Mouse (Mus musculus) liver, embryonic 13.5 days (tissue): ENCODE data around the gene Arhgap32. TPM values are rescaled to one million over a fixed set of nuclear protein-coding genes. Genes with fewer than 3 reads are reported as not detected.

Experiments
- ATAC-seq: fragments of 200-750 bp; cut with Nextera tagmentation; 2 replicates; pipeline ENCODE4 v1.8.0; 2017; ENCODE audit warnings: low read depth, mild to moderate bottlenecking, moderate number of reproducible peaks, moderate library complexity
- DNase-seq: peaks from one replicate; pipeline ENCODE4 v3.0.0; 2022
- H3K27ac ChIP-seq: fragments of 300-500 bp; sonication (generic); 2 replicates; pipeline ENCODE4 v1.5.1; 2015; ENCODE audit warnings: moderate library complexity, mild to moderate bottlenecking, inconsistent platforms
- H3K27me3 ChIP-seq: fragments of 300-500 bp; sonication (generic); 2 replicates; pipeline ENCODE4 v1.6.1; 2015; ENCODE audit warnings: mild to moderate bottlenecking, inconsistent platforms
- H3K36me3 ChIP-seq: fragments of 300-500 bp; sonication (generic); 2 replicates; pipeline ENCODE4 v1.6.1; 2015; ENCODE audit warnings: mild to moderate bottlenecking, inconsistent platforms
- H3K4me1 ChIP-seq: fragments of 300-500 bp; sonication (generic); replicated peaks from 2 replicates; pipeline ENCODE4 v1.6.1; 2015; ENCODE audit warnings: inconsistent platforms
- H3K4me2 ChIP-seq: fragments of 300-500 bp; sonication (generic); 2 replicates; pipeline ENCODE4 v1.6.1; 2015; ENCODE audit warnings: inconsistent platforms, mild to moderate bottlenecking, moderate library complexity
- H3K4me3 ChIP-seq: fragments of 300-500 bp; sonication (generic); replicated peaks from 2 replicates; pipeline ENCODE4 v1.5.1; 2015; ENCODE audit warnings: mild to moderate bottlenecking, inconsistent platforms
- H3K9ac ChIP-seq: fragments of 300-500 bp; sonication (generic); 2 replicates; pipeline ENCODE4 v1.6.1; 2015; ENCODE audit warnings: mild to moderate bottlenecking, inconsistent platforms
- H3K9me3 ChIP-seq: fragments of 300-500 bp; sonication (generic); replicated peaks from 2 replicates; pipeline ENCODE4 v1.6.1; 2016; ENCODE audit warnings: inconsistent platforms
- WGBS: fragments of 180-500 bp; shearing (Covaris S2); methylation state at CpG from one replicate; pipeline ENCODE4 v1.1.7; 2015; ENCODE audit not compliant: insufficient replicate concordance; 5-methylcytosine and 5-hydroxymethylcytosine counted together
- polyA plus RNA-seq: library from polyadenylated mRNA; unstranded; fragments of >200 nt; fragmentation: Nextera tagmentation; extraction: Ambion mirVana; gene quantifications from 2 replicates; pipeline ENCODE4 v1.2.1, GENCODE M21; 2015

The Arhgap32 gene
- polyA plus RNA-seq, 1 experiment from 2014 or later, result 0.28 TPM

DNA sequence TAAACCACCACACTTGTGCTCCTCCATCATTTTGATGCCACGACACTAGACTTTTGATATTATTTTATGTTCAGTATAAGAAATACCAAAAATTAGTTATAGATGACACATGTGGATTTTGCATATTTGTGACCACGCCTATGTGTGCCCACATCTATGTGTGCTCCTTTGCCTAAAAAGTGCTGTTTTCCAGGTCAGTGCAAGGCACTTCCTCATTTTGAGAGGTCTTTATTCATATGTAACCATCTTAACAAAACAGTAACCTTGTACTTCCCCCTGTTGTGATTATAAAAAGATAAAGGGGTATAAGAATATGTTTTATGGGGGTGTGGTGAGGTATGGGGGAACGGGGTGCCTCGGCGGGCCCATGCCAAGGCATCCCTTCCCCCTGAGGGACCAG lies 22.7 kb downstream of the Arhgap32 start:
- no peaks in the 10 kb centered on the region for H3K27me3 ChIP-seq
- no peak overlapping the region for H3K27ac ChIP-seq
- H3K36me3 ChIP-seq, result no peaks in the 10 kb centered on the region
- no peak overlapping the region for H3K4me3 ChIP-seq
- H3K9me3 ChIP-seq, result no peaks in the 10 kb centered on the region
- no peak overlapping the region for H3K4me2 ChIP-seq
- H3K9ac ChIP-seq, result no peak overlapping the region
- no peak for ATAC-seq
- peaks cover 4% of the 10 kb centered on the region; the same call in 1 of the 2 replicates for H3K4me1 ChIP-seq
- WGBS, result 64% methylated on average over 5 of the region's 5 CpGs
- DNase-seq, result no peak

GRCm38 (mm10) chr9:32139641-32140040 lies 23.7 kb downstream of the Arhgap32 start:
- Histone ChIP-seq H3K4me1 (peaks cover 4% of the 10 kb centered on the region; the same call in 1 of the 2 replicates), H3K27ac (no peak overlapping the region), H3K27me3 (no peaks in the 10 kb centered on the region), H3K9me3 (no peaks in the 10 kb centered on the region), H3K4me2 (no peak overlapping the region), H3K36me3 (no peaks in the 10 kb centered on the region), H3K9ac (no peak overlapping the region), H3K4me3 (no peak overlapping the region)
- DNase-seq, result no peak
- no peak for ATAC-seq
- WGBS, result 68% methylated on average over 5 of the region's 5 CpGs

- H3K36me3 ChIP-seq, result no peaks in the 10 kb centered on the region
- no peak overlapping the region for H3K4me3 ChIP-seq
- no peak overlapping the region for H3K9ac ChIP-seq
- no peaks in the 10 kb centered on the region for H3K27me3 ChIP-seq
- H3K9me3 ChIP-seq, result no peaks in the 10 kb centered on the region
- no peak for DNase-seq
- 39% methylated on average over 3 of the region's 3 CpGs for WGBS
- no peak overlapping the region for H3K4me2 ChIP-seq
- no peak overlapping the region for H3K27ac ChIP-seq
- no peak for ATAC-seq
- H3K4me1 ChIP-seq, result peaks cover 4% of the 10 kb centered on the region; the same call in 1 of the 2 replicates
Observed at GRCm38 (mm10) chr9:32142834-32143233, 26.9 kb downstream of the Arhgap32 start.

- ATAC-seq, result no peak
- WGBS, result 90% methylated on average over 3 of the region's 3 CpGs
- Histone ChIP-seq H3K9ac (no peak overlapping the region), H3K4me3 (no peak overlapping the region), H3K36me3 (no peaks in the 10 kb centered on the region), H3K4me2 (no peak overlapping the region), H3K27me3 (no peaks in the 10 kb centered on the region), H3K4me1 (peaks cover 4% of the 10 kb centered on the region; the same call in 1 of the 2 replicates), H3K27ac (no peak overlapping the region), H3K9me3 (no peaks in the 10 kb centered on the region)
- DNase-seq, result no peak
Observed at GRCm38 (mm10) chr9:32143451-32143850, 27.5 kb downstream of the Arhgap32 start.

GRCm38 (mm10) chr9:32146257-32146996 lies 30.5 kb downstream of the Arhgap32 start:
- Histone ChIP-seq H3K9ac (no peak overlapping the region), H3K4me1 (peaks cover 12% of the 10 kb centered on the region; the same call in 1 of the 2 replicates), H3K4me3 (no peak overlapping the region), H3K27ac (no peak overlapping the region), H3K4me2 (no peak overlapping the region), H3K9me3 (no peaks in the 10 kb centered on the region), H3K27me3 (no peaks in the 10 kb centered on the region), H3K36me3 (no peaks in the 10 kb centered on the region)
- no peak for DNase-seq
- no peak for ATAC-seq
- WGBS, result 65% methylated on average over 12 of the region's 12 CpGs

DNA sequence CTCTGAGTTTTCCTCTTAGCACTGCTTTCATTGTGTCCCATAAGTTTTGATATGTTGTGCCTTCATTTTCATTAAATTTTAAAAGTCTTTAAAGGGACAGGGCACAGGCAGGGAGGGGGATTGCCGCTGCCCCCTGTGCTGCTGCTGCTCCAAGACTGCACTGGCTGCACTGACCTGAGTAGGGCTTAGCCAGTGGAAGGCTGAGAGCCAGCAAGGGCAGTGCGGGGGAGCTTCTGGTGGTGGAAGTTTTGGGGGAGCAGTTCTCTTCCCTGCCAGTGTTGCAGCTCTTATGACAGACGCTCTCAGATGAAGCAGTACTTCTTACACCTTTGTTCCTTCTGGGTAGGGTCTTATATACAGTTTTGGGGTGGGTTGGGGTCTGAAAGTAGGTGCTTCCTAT lies 33.3 kb downstream of the Arhgap32 start:
- 75% methylated on average over 3 of the region's 3 CpGs for WGBS
- no peak overlapping the region for H3K9ac ChIP-seq
- DNase-seq, result no peak
- H3K9me3 ChIP-seq, result no peaks in the 10 kb centered on the region
- H3K4me3 ChIP-seq, result no peak overlapping the region
- no peak overlapping the region for H3K4me2 ChIP-seq
- H3K27ac ChIP-seq, result no peak overlapping the region
- H3K27me3 ChIP-seq, result no peaks in the 10 kb centered on the region
- no peak for ATAC-seq
- no peaks in the 10 kb centered on the region for H3K36me3 ChIP-seq
- H3K4me1 ChIP-seq, result peaks cover 8% of the 10 kb centered on the region; the same call in 1 of the 2 replicates

DNA sequence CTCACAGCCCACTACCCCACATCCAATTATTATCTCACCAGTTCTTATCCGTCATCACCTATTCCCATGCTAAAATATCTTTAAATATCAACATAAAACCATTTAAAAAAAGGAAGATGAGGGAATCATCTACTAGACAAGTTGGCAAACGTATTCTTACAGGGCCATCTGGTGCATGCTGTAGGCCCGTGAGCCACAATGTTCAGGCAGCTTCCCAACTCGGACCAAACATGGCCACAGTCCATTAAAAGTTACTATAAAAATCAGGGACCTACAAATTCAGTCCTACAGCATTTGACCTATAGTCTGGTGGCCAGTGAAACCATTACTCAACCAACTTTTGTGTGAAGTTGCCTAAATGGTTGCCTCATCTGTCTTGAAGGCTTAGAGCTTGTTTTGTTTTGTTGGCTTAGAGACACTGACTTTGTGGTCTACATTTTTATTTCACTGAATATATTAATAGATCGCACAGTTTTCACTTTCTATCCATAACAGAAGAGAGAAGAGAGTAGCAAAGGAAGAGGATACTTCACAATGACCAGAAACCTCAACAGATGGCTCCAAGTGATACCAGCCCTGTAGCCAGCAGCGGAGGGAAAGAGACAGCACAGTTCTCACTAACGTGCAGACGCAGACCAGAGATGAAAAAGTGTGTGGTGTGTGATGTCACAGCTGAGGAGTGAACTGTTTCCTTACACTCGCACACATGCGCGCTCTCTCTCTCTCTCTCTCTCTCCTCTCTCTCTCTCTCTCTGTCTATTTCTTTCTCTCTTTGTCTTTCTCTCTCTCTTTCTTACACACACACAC lies 34.1 kb downstream of the Arhgap32 start:
- no peaks in the 10 kb centered on the region for H3K27me3 ChIP-seq
- DNase-seq (no peak), ATAC-seq (peak; percentile 75; the same call in 1 of the 2 replicates)
- no peaks in the 10 kb centered on the region for H3K36me3 ChIP-seq
- peaks cover 12% of the 10 kb centered on the region for H3K4me1 ChIP-seq
- H3K27ac ChIP-seq, result no peak overlapping the region
- no peak overlapping the region for H3K9ac ChIP-seq
- WGBS, result 27% methylated on average over 11 of the region's 11 CpGs
- H3K4me3 ChIP-seq, result no peak overlapping the region
- H3K9me3 ChIP-seq, result no peaks in the 10 kb centered on the region
- no peak overlapping the region for H3K4me2 ChIP-seq

DNA sequence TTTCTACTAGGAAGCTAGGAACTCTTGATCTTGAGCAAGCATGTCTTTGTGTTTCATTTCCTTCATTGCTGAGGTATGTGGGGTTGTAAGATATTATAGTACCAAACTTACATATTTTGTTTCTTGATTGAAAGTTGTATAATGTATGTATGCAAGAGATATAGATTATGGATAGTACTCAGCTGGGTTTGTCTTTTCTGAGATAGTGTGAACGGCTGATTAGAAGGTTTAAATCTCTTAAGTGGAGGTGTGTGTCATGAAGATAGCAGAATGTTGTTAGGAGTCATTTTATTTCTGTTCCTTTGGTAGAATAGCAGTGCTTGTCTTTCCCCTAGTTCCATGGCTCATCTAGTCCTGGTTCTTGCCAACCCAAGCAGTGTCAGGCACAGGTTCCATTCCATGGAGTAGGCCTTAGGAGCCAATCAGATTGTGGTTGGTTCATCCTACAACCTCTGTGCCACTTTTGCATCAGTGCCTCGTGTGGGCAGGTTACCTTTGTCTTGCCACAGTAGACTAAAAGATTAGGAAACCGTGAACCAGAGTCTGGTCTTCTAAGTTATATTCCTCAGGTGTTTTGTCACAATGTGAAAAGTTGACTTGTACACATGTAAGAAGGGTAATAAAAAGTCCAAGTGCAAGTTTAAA lies 38.9 kb downstream of the Arhgap32 start:
- no peak overlapping the region for H3K9ac ChIP-seq
- no peak overlapping the region for H3K4me2 ChIP-seq
- peak; percentile 34; the same call in 1 of the 2 replicates for ATAC-seq
- H3K4me1 ChIP-seq, result peaks cover 11% of the 10 kb centered on the region
- H3K27ac ChIP-seq, result no peak overlapping the region
- H3K36me3 ChIP-seq, result no peaks in the 10 kb centered on the region
- H3K4me3 ChIP-seq, result no peak overlapping the region
- no peaks in the 10 kb centered on the region for H3K9me3 ChIP-seq
- no peak for DNase-seq
- WGBS, result 47% methylated on average over 3 of the region's 3 CpGs
- H3K27me3 ChIP-seq, result no peaks in the 10 kb centered on the region

- no peak for ATAC-seq
- Histone ChIP-seq H3K9me3 (no peaks in the 10 kb centered on the region), H3K9ac (no peak overlapping the region), H3K27me3 (no peaks in the 10 kb centered on the region), H3K36me3 (no peaks in the 10 kb centered on the region), H3K27ac (no peak overlapping the region), H3K4me1 (peaks cover 7% of the 10 kb centered on the region), H3K4me3 (no peak overlapping the region), H3K4me2 (no peak overlapping the region)
- DNase-seq, result no peak
- 71% methylated on average over 4 of the region's 4 CpGs for WGBS
Observed at GRCm38 (mm10) chr9:32156706-32157105, 40.8 kb downstream of the Arhgap32 start.

- no peak overlapping the region for H3K9ac ChIP-seq
- no peaks in the 10 kb centered on the region for H3K36me3 ChIP-seq
- ATAC-seq (no peak), DNase-seq (no peak)
- peaks cover 10% of the 10 kb centered on the region for H3K4me1 ChIP-seq
- no peaks in the 10 kb centered on the region for H3K9me3 ChIP-seq
- no peak overlapping the region for H3K27ac ChIP-seq
- no peak overlapping the region for H3K4me2 ChIP-seq
- H3K4me3 ChIP-seq, result no peak overlapping the region
- 59% methylated on average over 3 of the region's 3 CpGs for WGBS
- no peaks in the 10 kb centered on the region for H3K27me3 ChIP-seq
Observed at GRCm38 (mm10) chr9:32157201-32157600, 41.3 kb downstream of the Arhgap32 start.

GRCm38 (mm10) chr9:32158837-32159543 lies 43.1 kb downstream of the Arhgap32 start:
- no peaks in the 10 kb centered on the region for H3K9me3 ChIP-seq
- H3K4me3 ChIP-seq, result no peak overlapping the region
- H3K9ac ChIP-seq, result no peak overlapping the region
- DNase-seq (peak; percentile 44), ATAC-seq (peak; percentile 45; the same call in 1 of the 2 replicates)
- H3K27ac ChIP-seq, result no peak overlapping the region
- H3K36me3 ChIP-seq, result no peaks in the 10 kb centered on the region
- WGBS, result 29% methylated on average over 3 of the region's 3 CpGs
- H3K4me1 ChIP-seq, result peaks cover 20% of the 10 kb centered on the region
- no peak overlapping the region for H3K4me2 ChIP-seq
- H3K27me3 ChIP-seq, result no peaks in the 10 kb centered on the region
